Mouse (Mus musculus) gastrocnemius, adult 2 months (tissue): Measurements from ENCODE around the gene Ckap4. TPM values are rescaled to one million over a fixed set of nuclear protein-coding genes. Genes with fewer than 3 reads are reported as not detected.
"Not testable (repeated sequence)": the region's sequence is repeated elsewhere in the genome, so short reads cannot be mapped to it uniquely, and the experiment has no call there.

Experiments used
- DNase-seq: peaks from one replicate; pipeline ENCODE4 v3.0.0; 2022
- H3K27ac ChIP-seq: fragments of 200-600 bp; 2 replicates; pipeline ENCODE4 v1.8.1; 2022; ENCODE audit warnings: mild to moderate bottlenecking
- H3K4me3 ChIP-seq: fragments of 200-600 bp; 2 replicates; pipeline ENCODE4 v1.8.1; 2022; ENCODE audit warnings: mild to moderate bottlenecking, moderate library complexity
- CTCF ChIP-seq: fragments of 200-600 bp; IDR thresholded peaks from 2 replicates; pipeline ENCODE4 v1.8.1; 2022; ENCODE audit warnings: antibody characterized with exemption, mild to moderate bottlenecking, moderate library complexity
- intact Hi-C: fragments of 180-260 bp; cut with DNase I; formaldehyde crosslinking; loops from one replicate; pipeline ENCODE4 v1.15.1; 2025
- total RNA-seq, 2 experiments: library from RNA; stranded (reverse); gene quantifications; 2 replicates each; pipeline ENCODE4 v1.2.3; 2021

Ckap4 gene
- total RNA-seq, 2 experiments from 2014 or later: 7.5 to 10.6 TPM

DNA sequence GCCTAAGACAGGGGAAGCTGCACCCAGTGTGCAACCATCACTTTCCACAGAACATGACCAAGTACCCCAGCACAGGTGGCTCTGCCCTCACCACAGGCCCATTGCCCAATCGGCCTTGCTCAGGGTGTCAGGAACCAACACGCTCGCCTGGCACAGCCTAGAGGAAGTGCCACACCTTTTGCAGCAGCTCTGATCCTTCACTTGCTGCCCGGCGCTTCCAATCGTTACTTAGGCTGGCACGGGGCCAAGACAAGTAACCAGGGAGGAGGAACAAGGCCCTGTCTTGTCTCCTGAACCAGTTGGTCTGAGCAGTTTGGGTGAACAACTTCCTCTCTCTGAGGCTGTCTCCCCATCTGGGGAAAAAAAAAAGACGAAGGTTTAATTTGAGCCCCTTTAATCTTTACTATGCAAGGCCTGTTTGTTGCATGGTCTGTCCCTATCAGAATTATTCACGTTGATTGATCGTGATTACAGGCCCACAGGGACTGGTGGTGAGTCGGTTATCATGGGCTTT lies 17.4 kb downstream of the Ckap4 start:
- intact Hi-C loops: loop anchor here (5.0 to 10.0 kb wide), 3 partner anchors 46 to 528 kb away; partner anchors contain the start of gene Polr3b
- H3K27ac ChIP-seq: no peak overlapping the region
- no peak overlapping the region for H3K4me3 ChIP-seq
- DNase-seq: peak; percentile 58
- no peak for TF ChIP-seq CTCF

DNA sequence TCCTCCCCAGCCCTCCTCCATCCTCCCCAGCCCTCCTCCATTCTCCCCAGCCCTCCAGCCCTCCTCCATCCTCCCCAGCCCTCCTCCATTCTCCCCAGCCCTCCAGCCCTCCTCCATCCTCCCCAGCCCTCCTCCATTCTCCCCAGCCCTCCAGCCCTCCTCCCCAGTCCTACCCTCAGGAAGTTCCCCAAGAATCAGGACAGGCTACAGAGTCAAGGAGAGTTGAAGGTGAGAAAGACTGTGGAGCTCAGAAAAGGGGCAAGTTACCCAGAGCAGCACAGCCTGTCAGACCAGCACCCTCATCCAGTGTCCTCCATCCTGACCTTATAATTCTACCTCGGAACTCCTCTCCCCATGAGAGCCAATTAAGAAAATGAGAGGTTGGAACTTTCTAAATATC lies 17.9 kb downstream of the Ckap4 start:
- H3K27ac ChIP-seq, DNase-seq, H3K4me3 ChIP-seq: not testable (repeated sequence)
- intact Hi-C loops: loop anchor here (5.0 to 10.0 kb wide), 3 partner anchors 46 to 529 kb away; partner anchors contain the start of gene Polr3b

DNA sequence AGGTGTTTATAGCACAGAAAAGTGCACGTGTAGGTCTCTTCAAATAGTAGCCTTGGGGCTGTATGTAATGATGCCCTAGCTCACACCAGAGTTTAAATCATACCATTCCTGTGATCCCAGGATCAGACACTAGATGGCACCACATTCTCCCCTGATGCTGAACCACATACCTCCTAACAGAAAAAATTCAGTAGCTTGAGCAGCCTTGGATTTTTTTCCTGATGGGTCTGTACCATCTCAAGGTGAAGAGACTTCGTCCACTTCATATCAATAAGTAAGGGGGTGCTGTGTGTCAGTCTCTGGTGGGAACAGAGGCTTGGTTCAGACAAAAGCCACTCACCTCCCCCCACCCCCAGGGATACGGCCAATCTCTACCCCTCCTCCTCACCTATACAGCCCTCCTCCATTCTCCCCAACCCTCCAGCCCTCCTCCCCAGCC lies 18.3 kb downstream of the Ckap4 start:
- intact Hi-C loops: loop anchor here (5.0 to 10.0 kb wide), 3 partner anchors 47 to 529 kb away; partner anchors contain the start of gene Polr3b
- Histone ChIP-seq H3K4me3 (no peak overlapping the region), H3K27ac (no peak overlapping the region)
- peak; percentile 63 for DNase-seq
- peak; percentile 84 for TF ChIP-seq CTCF

- TF ChIP-seq CTCF: peak; percentile 89
- intact Hi-C loops: loop anchor here (10.0 kb wide), 1 partner anchor 531 kb away; no protein-coding TSS in a partner anchor
- no peak overlapping the region for H3K27ac ChIP-seq
- H3K4me3 ChIP-seq: no peak overlapping the region
- peak; percentile 72 for DNase-seq
Measured at GRCm38 (mm10) chr10:84514038-84514578, 19.8 kb downstream of the Ckap4 start.

GRCm38 (mm10) chr10:84512766-84513165 lies 21.1 kb downstream of the Ckap4 start:
- no peak overlapping the region for H3K4me3 ChIP-seq
- H3K27ac ChIP-seq: no peak overlapping the region
- intact Hi-C loops: loop anchor here (1.0 to 10.0 kb wide), 2 partner anchors 532 to 693 kb away; no protein-coding TSS in a partner anchor
- no peak for DNase-seq
- no peak for TF ChIP-seq CTCF

DNA sequence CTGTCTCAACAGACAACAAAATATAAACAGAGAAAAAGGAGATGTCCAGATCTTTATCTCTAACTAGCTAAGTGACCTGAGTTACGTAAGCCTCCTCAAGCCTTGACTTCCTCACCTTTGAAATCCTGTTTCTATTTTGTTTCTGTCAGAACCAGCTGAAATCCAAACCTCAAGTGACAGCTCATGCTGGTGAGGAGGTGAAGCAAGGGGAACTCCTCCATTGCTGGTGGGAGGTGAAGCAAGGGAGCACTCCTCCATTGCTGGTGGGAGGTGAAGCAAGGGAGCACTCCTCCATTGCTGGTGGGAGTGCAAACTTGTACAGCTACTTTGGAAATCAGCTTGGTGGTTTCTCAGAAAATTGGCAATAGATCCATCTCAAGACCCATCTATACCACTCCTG lies 25.3 kb downstream of the Ckap4 start:
- H3K4me3 ChIP-seq: no peak overlapping the region

DNA sequence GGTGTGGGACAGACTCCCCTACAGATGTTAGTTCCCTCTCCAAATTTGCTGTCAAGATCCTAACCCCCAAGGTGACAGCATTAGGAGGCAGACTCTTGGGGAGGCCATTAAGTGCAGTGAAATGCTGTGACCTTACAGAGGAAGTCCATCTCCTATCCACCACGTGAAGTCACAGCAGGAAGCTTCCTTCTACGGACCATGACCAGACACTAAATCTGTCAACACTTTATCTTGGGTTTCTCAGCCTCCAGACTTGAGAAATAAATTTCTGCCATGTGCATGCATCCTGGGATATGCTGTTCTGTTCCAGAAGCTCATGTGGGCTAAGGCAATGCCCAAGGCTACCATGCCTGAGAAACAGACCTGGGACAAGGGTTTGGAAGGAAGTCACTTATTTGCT lies 35.0 kb downstream of the Ckap4 start:
- TF ChIP-seq CTCF: no peak
- no peak for DNase-seq
- intact Hi-C loops: no loop called here
- Histone ChIP-seq H3K4me3 (no peak overlapping the region), H3K27ac (no peak overlapping the region)

More for the DNA sequence above, 25.3 kb downstream of the Ckap4 start:
- H3K27ac ChIP-seq: no peak overlapping the region
- TF ChIP-seq CTCF: no peak
- intact Hi-C loops: no loop called here
- no peak for DNase-seq

- TF ChIP-seq CTCF: no peak
- Histone ChIP-seq H3K4me3 (no peak overlapping the region), H3K27ac (no peak overlapping the region)
- no peak for DNase-seq
- intact Hi-C loops: no loop called here
Measured at GRCm38 (mm10) chr10:84496805-84497204, 37.1 kb downstream of the Ckap4 start.

DNA sequence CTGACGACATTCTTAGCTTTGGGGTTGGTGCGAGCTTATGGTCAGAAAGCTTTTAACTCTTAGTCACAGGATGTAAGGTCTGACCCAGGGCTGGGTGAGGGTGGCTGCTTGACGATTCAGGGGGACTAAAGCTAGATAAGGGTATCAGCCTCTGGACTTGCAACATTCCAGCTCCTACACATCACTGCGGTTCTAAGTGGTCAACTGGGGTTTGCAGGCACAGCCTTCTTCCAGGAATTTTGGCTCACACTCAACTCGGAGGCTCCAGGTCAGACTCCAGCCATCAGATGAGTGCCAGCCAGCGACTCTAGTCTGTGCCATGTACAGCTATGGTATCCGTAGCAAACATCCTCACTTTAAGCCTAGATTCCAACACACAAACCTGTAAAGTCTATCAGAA lies 39.4 kb downstream of the Ckap4 start:
- intact Hi-C loops: no loop called here
- Histone ChIP-seq H3K4me3 (no peak overlapping the region), H3K27ac (no peak overlapping the region)
- no peak for TF ChIP-seq CTCF
- DNase-seq: no peak

DNA sequence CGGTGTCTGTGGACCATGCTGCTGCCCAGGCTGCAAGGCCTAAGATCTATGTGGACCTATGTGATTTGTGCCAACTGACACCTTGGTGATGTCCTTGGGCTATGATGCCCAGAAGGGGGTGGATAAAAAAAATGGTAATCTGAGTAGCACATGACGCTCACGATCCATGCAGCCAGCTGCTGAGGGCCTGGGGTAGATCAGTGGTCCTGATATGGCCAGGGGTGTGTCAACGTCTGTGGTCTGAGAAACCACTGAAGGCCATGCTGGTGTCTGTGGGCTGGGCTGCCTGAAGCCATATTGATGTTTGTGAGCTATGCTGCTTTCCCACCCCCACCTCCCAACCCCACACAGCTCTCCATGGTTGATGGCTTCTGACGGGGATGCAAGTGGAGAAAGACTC lies 43.7 kb downstream of the Ckap4 start:
- TF ChIP-seq CTCF: no peak
- intact Hi-C loops: no loop called here
- Histone ChIP-seq H3K4me3 (no peak overlapping the region), H3K27ac (no peak overlapping the region)
- DNase-seq: no peak

DNA sequence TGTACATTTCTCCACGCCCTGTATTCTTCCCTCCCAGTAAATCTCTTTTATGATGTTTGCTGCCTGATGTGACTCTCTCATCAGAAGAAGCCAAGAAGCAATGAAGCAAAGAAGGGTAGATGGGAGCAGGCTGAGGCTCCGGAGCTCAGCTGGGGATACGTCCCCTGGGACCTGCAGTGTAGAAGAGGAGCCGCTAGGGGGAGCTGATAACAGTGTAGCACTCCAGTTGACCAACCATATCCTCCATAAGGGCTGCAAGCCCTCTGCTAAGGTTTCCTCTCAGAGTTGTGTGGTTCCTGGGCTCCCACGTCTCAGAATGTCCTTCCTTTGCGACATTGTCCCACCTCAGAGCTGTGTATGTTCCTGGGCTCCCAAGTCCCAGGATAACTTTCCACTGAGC lies 45.5 kb downstream of the Ckap4 start:
- intact Hi-C loops: no loop called here
- peak; percentile 63 for DNase-seq

GRCm38 (mm10) chr10:84484661-84485060 lies 49.2 kb downstream of the Ckap4 start:
- intact Hi-C loops: no loop called here
- Histone ChIP-seq H3K27ac (no peak overlapping the region), H3K4me3 (no peak overlapping the region)
- no peak for DNase-seq
- no peak for TF ChIP-seq CTCF

More for the DNA sequence above, 45.5 kb downstream of the Ckap4 start:
- no peak overlapping the region for H3K4me3 ChIP-seq
- TF ChIP-seq CTCF: peak; percentile 78
- H3K27ac ChIP-seq: no peak overlapping the region

DNA sequence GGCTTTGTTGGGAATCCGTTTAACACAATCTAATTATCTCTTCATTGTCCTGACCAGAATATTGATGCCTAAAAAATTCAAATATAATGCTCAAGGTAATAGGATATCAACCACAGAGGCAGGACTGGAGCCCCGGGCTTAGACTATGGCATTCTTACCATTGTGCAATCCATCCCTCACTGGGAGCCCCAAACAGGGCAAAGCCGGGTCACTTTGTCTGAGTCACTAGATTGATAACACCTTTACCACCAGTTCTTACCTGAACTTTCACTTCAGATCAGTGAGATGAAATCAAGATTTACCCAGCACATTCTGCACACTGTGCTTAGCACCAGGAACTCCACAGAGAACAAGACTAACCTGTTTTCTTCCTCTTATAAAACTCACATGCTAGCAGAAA lies 50.3 kb downstream of the Ckap4 start:
- intact Hi-C loops: no loop called here
- no peak for TF ChIP-seq CTCF
- no peak overlapping the region for H3K4me3 ChIP-seq
- no peak overlapping the region for H3K27ac ChIP-seq
- DNase-seq: no peak

DNA sequence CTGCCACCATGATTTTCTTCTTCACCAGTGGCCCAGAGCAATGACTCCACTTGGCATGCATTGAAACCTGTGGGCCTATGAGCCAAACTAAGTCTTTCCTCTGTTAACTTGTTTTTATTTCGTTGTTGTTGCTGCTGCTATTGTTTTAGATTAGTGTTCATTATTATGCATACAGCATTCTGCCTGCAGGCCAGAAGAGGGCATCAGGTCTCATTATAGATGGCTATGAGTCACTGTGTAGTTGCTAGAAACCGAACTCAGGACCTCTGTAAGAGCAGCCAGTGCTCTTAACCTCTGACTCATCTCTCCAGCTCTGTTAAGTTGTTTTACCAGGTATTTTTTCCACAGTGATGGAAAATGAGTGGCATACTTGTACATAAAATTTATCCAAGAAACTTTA lies 50.8 kb downstream of the Ckap4 start:
- no peak overlapping the region for H3K27ac ChIP-seq
- no peak for TF ChIP-seq CTCF
- intact Hi-C loops: no loop called here
- no peak overlapping the region for H3K4me3 ChIP-seq
- no peak for DNase-seq

DNA sequence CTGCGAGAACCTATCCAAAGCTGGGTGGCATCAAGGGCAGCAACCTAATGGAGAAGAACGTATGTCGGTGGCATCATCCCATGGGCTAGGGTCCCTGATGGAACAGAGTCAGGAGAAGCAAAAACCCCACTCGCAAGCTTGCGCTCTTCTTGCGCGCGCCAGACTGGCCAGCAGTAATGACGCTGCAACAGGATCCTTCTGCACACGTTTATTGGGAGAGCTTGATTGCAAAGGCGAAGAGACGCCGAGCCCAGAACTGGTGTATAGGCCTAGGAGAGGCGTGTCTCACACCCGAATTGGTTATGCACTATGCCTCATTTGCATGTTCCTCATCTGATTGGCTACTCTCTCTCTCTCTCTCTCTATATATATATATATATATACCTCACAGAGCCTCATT lies 51.4 kb downstream of the Ckap4 start:
- intact Hi-C loops, H3K4me3 ChIP-seq, H3K27ac ChIP-seq, DNase-seq: not testable (repeated sequence)
